Mouse (Mus musculus) spleen, adult 2 months (tissue): ENCODE results near the gene Nol3. TPM values are rescaled to one million over a fixed set of nuclear protein-coding genes. Genes with fewer than 3 reads are reported as not detected.
"Not testable (repeated sequence)": the region's sequence is repeated elsewhere in the genome, so short reads cannot be mapped to it uniquely, and the experiment has no call there.

Experiments used
- DNase-seq, 2 experiments: peaks; one replicate each; pipeline versions ENCODE4 v3.0.0 to v3.0.0-alpha.2; 2012 to 2021; ENCODE audit warnings: low spot score in 2 of 2, low read depth in 1 of 2
- H3K27ac ChIP-seq: fragments of 200-500 bp; 2 replicates; pipeline ENCODE4 v1.5.1; 2012; ENCODE audit warnings: low read length, inconsistent platforms; ENCODE audit not compliant: insufficient read depth
- H3K27me3 ChIP-seq: fragments of 200-500 bp; 2 replicates; pipeline ENCODE4 v1.6.1; 2012; ENCODE audit warnings: mild to moderate bottlenecking, moderate library complexity, low read length, inconsistent platforms; ENCODE audit not compliant: control insufficient read depth, insufficient read depth
- H3K36me3 ChIP-seq: fragments of 200-500 bp; 2 replicates; pipeline ENCODE4 v1.6.1; 2012; ENCODE audit warnings: mild to moderate bottlenecking, low read length, inconsistent platforms; ENCODE audit not compliant: control insufficient read depth, insufficient read depth
- H3K4me1 ChIP-seq: fragments of 200-500 bp; 2 replicates; pipeline ENCODE4 v1.6.1; 2011; ENCODE audit warnings: inconsistent platforms; ENCODE audit not compliant: control insufficient read depth, insufficient read depth, insufficient read length
- H3K4me3 ChIP-seq: fragments of 200-500 bp; 2 replicates; pipeline ENCODE4 v1.5.1; 2011; ENCODE audit warnings: mild to moderate bottlenecking, inconsistent platforms; ENCODE audit not compliant: insufficient read depth, insufficient read length; ENCODE audit errors: extremely low read depth
- CTCF ChIP-seq: fragments of 200-500 bp; IDR thresholded peaks from 2 replicates; pipeline ENCODE4 v1.5.1; 2011; ENCODE audit warnings: mild to moderate bottlenecking, inconsistent platforms; ENCODE audit not compliant: insufficient read depth, insufficient read length, insufficient replicate concordance; ENCODE audit errors: extremely low read depth
- POLR2A ChIP-seq: fragments of 200-500 bp; IDR thresholded peaks from 2 replicates; pipeline ENCODE4 v1.6.1; 2011; ENCODE audit warnings: low read depth, low read length, inconsistent platforms
- WGBS: fragments of 180-500 bp; shearing (Covaris S2); methylation state at CpG from one replicate; pipeline ENCODE4 v1.1.7; 2018; 5-methylcytosine and 5-hydroxymethylcytosine counted together
- polyA plus RNA-seq: library from polyadenylated mRNA; depleted of rRNA; stranded (reverse); fragments of >200 nt; gene quantifications from 2 replicates; pipeline ENCODE4 v1.2.3, GENCODE M21; 2012; rRNA removed

Gene Nol3
- polyA plus RNA-seq = 0.53 and 0.70 TPM in 2 replicates

DNA sequence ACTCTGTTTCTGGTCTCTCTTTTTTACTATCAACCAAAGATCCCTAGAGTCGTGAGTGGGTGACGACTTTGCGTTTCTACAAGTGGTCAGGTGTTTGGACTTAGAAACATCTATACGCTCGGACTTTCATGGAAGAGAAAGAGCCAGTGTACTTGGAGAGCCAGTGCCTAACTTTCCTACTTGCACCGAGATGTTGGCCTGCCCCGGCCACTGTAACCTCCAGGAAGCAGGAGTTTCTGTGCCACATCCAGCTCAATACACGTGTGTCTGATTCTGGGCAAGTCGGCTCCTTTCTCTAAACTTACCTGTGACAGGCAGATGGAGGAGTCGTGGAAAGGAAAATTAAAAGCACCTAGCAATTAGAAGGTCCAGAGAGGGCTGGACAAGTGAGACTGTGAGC is at the start of gene Nol3:
Nol3 (plus strand) TSS at position 301 of the 400 bp plus-strand sequence.
- Histone ChIP-seq H3K36me3 (no peaks in the 10 kb centered on the region), H3K4me1 (peaks cover 14% of the 10 kb centered on the region), H3K27ac (no peak within 1 kb of the TSS), H3K27me3 (peaks cover 16% of the 10 kb centered on the region), H3K4me3 (peak within 1 kb of the TSS; percentile 41; the same call in 1 of the 2 replicates)
- no peak for DNase-seq
- TF ChIP-seq CTCF (no peak), POLR2A (no peak)
- WGBS = 13% methylated on average over 10 of the region's 10 CpGs

DNA sequence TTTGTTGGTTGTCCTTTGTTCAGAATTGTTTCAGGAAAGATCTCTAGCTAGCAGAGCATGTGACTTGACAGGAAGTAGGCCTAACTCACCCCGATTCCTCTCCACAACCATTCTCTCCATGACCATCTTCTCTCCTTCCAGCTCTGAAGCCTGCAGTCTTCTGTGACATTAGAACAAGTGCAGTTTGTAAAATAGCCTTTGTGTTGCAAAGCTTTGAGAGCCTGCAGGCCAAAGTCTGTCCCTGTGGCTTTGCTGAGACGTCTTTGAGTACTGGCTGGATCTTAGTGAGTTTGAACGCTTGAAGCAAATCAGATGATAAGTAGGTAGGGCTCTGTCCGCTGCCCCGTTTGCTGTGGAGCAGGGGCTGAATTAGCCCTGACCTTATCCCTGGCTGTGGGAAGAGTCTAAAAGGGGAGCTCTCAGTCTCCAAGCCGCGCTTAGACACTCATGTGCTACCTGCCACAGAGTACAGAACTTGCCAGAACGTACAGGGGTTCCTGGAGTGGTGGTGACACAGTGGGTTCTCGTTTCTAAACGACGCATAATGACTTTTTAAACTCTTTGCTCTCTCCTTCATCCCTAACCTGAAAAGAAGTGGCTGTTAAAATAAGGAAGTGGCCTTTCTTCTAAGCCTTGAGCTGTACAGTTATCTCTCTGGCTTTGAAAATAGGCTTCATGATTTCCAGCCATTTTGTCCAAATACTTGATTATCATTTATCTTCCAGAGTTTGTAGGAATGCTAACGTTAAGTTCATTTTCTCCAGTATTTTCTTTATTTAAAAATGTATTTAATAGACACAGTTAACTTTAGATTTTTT is 44.2 kb upstream of the Nol3 start:
- H3K4me1 ChIP-seq = no peaks in the 10 kb centered on the region; the same call in 1 of the 2 replicates
- H3K36me3 ChIP-seq = peaks cover 12% of the 10 kb centered on the region
- no peak for DNase-seq
- H3K4me3 ChIP-seq = no peak overlapping the region
- WGBS = 66% methylated on average over 12 of the region's 12 CpGs
- H3K27me3 ChIP-seq = no peaks in the 10 kb centered on the region
- no peak overlapping the region for H3K27ac ChIP-seq
- no peak for TF ChIP-seq CTCF
- no peak for TF ChIP-seq POLR2A

DNA sequence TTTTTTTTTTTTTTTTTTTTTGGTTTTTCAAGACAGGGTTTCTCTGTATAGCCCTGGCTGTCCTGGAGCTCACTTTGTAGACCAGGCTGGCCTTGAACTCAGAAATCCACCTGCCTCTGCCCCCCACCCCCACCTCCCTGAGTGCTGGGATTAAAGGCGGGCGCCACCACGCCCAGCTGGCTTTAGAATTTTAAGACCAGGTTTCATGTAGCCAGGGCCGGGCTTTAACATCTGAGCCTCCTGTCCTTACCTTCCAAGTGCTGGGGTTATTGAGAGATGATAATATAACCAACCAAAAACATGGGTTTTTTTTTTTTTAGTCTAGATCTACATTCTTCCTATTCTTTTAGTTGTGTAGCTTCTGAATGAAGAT is 43.6 kb upstream of the Nol3 start:
- whole genome bisulfite sequencing = 96% methylated on average over 4 of the region's 4 CpGs
- H3K27me3 ChIP-seq, H3K27ac ChIP-seq, DNase-seq, H3K4me1 ChIP-seq, H3K4me3 ChIP-seq: not testable (repeated sequence)
- H3K36me3 ChIP-seq = peaks cover 14% of the 10 kb centered on the region

DNA sequence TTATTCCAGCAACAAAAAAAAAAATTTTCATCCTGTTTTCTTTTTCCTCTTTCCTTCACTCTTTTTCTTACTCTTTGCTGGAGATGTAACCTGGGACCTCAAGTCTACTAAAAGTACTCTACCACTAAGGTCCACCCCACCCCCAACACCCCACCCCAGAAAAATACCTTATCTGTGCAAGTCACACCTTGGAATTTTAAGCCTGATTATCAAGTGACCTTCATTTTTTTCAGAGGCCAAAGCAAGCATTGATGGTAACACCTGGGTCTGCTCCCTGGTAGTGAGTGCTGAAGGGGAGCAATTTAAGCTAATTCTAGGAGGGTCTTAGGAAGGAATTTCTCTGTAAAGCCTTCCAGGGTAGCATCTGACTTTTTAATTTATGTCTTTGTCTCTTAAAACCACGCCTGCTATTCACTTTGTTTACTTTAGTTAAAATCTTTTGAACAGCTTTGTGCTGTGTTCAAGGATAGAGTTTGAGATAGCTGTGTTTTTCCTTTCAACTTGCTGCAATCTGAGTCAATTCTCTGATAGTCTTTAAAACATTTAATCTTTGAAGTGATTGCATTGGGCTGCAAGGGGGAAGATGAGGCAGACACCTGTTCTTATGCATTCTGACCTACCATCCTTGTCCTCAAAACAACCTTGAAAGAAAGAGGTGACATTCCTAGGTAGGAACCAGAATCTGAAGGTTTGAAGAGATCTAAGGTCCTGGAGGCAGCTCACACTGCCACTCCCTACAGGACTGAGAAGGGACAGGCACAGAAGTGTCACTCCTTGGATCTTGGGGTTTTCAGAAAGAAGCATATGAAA is 42.6 kb upstream of the Nol3 start:
- DNase-seq = no peak
- Histone ChIP-seq H3K4me3 (no peak overlapping the region), H3K4me1 (no peaks in the 10 kb centered on the region; the same call in 1 of the 2 replicates), H3K27ac (no peak overlapping the region), H3K27me3 (no peaks in the 10 kb centered on the region), H3K36me3 (peaks cover 14% of the 10 kb centered on the region)
- TF ChIP-seq CTCF (no peak), POLR2A (no peak)
- 81% methylated on average over 1 of the region's 1 CpGs for WGBS

DNA sequence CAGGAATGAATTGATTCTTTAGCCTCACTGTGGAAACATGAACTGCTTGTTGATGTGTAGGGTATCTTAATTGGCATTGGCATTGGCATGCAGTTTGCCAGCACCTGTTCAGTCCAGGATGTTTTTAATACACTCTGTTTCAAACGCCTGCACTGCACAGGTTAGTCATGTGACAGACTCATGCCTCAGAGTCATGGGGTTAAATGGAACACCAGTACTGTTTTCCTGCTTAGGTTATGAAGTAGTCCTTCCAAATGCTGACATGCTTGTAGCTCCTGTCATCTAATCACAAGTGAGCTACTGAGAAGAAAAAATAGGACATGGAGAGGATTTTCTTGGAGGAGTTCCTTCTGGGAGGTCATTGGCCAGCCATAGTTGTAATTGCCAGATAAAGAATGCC is 40.7 kb upstream of the Nol3 start:
- 78% methylated on average over 1 of the region's 1 CpGs for WGBS
- no peak for TF ChIP-seq POLR2A
- TF ChIP-seq CTCF = no peak
- no peak overlapping the region for H3K4me3 ChIP-seq
- no peaks in the 10 kb centered on the region; the same call in 1 of the 2 replicates for H3K4me1 ChIP-seq
- H3K27ac ChIP-seq = no peak overlapping the region
- DNase-seq = no peak
- H3K36me3 ChIP-seq = peaks cover 23% of the 10 kb centered on the region
- H3K27me3 ChIP-seq = no peaks in the 10 kb centered on the region

DNA sequence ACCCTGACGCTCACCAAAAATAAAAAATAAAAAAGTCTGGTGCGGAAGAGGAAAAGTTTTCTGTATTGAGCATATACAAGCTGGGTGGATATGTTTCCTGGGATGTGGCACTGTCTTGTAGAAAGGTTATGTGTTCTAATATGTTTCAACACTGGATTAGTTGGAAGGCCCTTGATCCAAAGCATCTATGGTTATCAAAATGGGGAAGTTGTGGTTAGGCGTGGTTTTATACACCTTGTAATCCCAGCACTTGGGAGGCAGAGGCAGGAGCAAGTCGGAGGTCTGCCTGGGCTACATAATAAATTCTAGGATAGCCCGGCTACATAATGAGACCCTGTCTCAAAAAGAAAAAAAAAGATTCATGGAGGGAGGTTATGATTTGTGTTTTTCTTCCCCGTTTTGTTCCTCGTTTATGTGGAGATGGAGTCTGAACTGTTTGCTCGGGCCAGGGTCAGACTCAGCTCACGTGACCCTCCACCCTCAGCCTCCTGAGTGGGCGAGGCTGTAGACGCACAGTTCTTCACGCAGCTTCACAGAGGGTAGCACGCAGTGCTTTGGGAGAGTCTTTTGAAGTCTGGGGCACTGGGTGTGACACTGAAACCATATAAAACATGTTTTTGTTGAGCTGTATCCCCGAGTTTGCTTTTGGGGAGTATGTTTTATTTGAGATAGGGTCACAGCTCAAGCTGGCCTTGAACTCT is 38.3 kb upstream of the Nol3 start:
- Histone ChIP-seq H3K36me3 (peaks cover 34% of the 10 kb centered on the region), H3K27me3 (no peaks in the 10 kb centered on the region), H3K4me3 (no peak overlapping the region), H3K27ac (no peak overlapping the region), H3K4me1 (no peaks in the 10 kb centered on the region)
- WGBS = 84% methylated on average over 14 of the region's 14 CpGs
- TF ChIP-seq POLR2A = no peak
- no peak for TF ChIP-seq CTCF
- DNase-seq = no peak
